Mouse (Mus musculus) lung, adult 18-20 months (tissue): ENCODE data around the gene Armh3.

ENCODE experiments used
- DNase-seq, 2 experiments: peaks; one replicate each; pipeline ENCODE4 v3.0.0; 2022; ENCODE audit warnings: mixed read lengths in 2 of 2

The Armh3 gene

GRCm38 (mm10) chr19:45997785-45998693 is at the start of gene Armh3:
TSS of gene Armh3 (minus strand) at chr19:45998488.
- DNase-seq: peak; percentile 94 to 95

GRCm38 (mm10) chr19:46047426-46047825 is 49.1 kb upstream of the Armh3 start:
- no peak for DNase-seq

GRCm38 (mm10) chr19:46046621-46047025 is 48.3 kb upstream of the Armh3 start:
- DNase-seq: peak in 1 of 2 experiments; percentile 39

GRCm38 (mm10) chr19:46045696-46046311 is 47.5 kb upstream of the Armh3 start:
- peak; percentile 69 to 73 for DNase-seq

DNA sequence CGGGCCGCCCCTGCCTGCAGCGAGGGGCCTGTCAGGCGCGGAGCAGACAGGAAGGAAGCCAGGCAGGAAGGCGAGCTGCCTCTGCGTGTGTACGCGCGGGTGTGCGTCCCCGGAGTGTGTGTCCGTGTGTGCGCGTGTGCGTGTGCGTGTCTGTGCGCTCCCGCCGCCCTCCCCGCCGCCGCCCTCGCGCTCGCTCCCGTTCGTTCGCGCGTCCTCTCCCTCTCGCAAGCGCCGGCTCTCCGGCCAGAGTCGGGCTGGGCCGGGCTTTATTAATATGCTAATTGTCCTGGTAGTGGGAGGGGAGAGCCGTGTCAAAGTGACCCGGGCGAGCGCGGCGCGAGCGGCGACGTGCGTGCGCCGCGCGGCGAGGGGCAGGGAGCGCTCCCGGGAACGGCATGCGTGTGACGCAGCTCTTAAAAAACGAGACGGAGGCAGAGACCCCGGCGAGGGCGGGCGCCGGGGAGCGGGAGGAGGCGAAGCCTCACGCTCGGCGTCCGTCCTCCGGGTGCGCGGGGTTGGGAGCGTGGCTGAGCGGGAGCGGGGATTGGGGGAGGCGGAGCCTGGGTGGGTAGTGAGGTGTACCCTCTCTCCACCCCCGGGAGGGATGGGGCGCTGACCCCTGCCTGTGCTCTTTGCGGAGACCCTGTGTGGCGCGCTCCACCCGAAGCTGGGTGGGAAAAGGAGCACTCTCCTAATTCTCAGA is 46.9 kb upstream of the Armh3 start, which contains the start of gene Ldb1:
Gene Ldb1, minus strand, starts transcription at position 222 of the 703 bp plus-strand sequence.
- peak; percentile 89 to 92 for DNase-seq

GRCm38 (mm10) chr19:46044271-46044992 is 46.1 kb upstream of the Armh3 start, which contains the start of gene Pprc1:
TSS of gene Pprc1 (plus strand) at chr19:46044886.
- peak; percentile 28 to 67 for DNase-seq

- DNase-seq: peak; percentile 33 to 44
Measured at GRCm38 (mm10) chr19:46043380-46043779, 45.1 kb upstream of the Armh3 start.

GRCm38 (mm10) chr19:46042476-46043011 is 44.3 kb upstream of the Armh3 start:
- no peak for DNase-seq

GRCm38 (mm10) chr19:46041933-46042475 is 43.7 kb upstream of the Armh3 start:
- peak; percentile 86 to 91 for DNase-seq

- DNase-seq: no peak
Measured at GRCm38 (mm10) chr19:46041299-46041932, 43.1 kb upstream of the Armh3 start.

- DNase-seq: no peak
Measured at GRCm38 (mm10) chr19:46040149-46040902, 42.0 kb upstream of the Armh3 start.

GRCm38 (mm10) chr19:46039478-46039877 is 41.2 kb upstream of the Armh3 start:
- peak; percentile 90 to 92 for DNase-seq

DNA sequence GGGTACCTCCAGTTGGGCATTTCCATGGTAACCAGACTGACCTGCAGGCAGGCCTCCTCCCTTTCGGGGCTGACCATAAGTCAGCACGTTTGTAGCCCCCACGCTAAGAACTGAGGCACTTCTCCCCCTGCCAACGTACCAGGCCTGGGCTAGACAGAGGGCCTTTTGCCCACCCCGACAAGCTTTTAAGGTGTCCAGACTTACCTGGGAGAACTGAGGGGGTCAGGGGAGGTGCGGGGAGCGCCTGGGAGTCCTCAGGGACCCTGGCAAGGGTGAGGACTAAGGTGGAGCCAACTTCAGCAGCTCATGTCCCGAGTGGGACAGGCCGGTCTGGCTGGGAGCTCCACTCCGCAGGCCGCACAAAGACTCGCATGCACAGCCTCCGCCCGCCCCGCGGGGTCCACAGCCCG is 40.6 kb upstream of the Armh3 start:
- DNase-seq: no peak

GRCm38 (mm10) chr19:46037925-46038850 is 39.9 kb upstream of the Armh3 start:
- no peak for DNase-seq

GRCm38 (mm10) chr19:46037243-46037924 is 39.1 kb upstream of the Armh3 start:
- no peak for DNase-seq

GRCm38 (mm10) chr19:46036477-46037242 is 38.4 kb upstream of the Armh3 start:
- no peak for DNase-seq

DNA sequence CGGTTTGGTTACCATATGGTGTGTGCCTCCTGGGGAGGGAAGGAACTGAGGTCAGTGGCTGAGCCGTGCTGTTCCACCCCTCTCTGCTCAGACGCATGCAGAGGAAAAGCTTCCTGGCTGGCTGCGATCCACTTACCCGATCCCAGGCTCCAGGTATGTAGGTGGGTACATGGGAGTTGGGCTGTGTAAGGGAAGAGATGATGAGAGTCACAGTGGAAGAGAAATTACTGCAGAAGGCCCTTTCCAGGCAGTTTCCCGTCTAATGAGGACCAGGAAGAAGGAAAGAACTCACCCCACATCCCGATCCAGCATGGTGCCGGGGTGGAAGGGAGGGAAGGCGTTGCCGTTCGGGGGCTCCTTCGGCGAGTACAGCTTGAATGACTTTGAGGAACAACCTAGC is 37.7 kb upstream of the Armh3 start:
- DNase-seq: no peak

DNA sequence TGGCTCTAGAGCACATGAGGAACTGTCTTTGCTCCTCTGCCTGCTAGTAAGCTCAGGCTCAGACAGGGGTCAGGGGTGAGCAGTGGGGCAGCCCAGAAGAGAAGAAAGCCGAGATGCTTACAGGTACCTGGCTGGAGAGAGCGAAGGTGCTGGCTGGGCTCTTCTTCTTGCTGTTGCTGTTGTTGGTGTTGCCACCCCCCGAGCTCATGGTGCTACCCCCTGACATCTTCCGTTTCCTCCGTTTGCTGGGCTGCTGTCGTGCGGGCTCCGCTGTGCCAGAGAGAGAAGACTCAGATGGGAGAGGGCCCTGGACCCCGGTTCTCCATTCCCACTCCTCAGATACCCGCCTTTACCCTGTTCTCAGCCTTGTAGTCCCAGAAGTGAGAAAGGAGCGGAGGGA is 35.6 kb upstream of the Armh3 start:
- no peak for DNase-seq
